14 mouse cellular contexts compared by ENCODE assay signal in the genomic region with DNA sequence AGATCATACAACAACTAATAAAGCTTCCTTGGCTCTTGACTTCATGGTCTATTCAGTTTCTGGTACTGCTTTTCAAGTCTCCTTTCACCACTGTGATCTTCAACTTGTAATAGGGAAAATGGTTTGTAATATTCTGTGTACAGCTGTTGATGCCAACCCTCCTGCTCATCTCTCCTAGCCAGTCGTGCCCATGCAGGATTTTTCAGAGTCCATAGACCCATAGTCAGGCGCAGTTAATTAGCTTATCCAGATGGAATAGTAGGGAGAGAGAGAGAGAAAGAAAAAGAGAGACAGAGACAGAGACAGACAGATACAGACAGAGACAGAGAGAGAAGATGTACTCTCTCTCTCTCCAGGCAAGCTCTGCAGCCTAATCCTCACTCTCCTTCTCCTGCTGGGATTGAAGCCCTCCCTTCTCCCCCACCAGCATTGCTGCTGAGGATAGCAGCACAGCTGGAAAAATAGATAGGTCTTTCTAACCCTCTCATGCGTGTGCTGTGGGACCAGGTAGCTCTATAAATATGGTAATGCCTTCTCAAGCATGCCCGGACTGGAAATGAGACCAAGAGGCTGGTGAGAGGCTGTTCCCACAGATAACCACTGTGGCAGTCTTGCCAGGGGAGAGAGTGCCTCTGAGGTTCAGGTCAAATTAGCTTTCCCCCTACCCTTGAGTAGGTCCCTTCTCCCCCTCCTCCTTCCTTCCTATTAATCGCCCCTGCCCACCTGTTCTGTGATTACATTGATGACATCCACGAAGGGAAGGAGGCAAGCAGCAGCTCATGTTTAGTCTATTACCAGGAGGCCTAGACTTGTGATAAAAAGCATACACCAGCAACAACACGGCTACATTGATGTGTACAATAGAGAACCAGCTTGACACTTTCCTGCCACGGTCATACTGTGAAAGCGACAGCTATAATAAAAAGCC.
DNase-seq lines count a peak whose midpoint lies in the region; ATAC-seq and TF ChIP-seq lines count a peak whose summit lies in the region.
"Had no signal": no experiment of that assay in that cellular context is flagged by ENCODE, and none has a peak within 500 bp of the region (broad histone marks: within the 10 kb centered on the region; RNA-seq: fewer than 3 reads in every experiment).

No protein-coding gene starts in this region.

- no peak overlapping the region for H3K4me3 ChIP-seq in kidney, embryonic 16.5 days (ENCODE audit: low read length)
- H3K4me3 ChIP-seq in forebrain, embryonic 16.5 days (replicated peaks; ENCODE audit: low read length): no peak overlapping the region
- H3K4me3 ChIP-seq in hindbrain, postnatal 0 days (ENCODE audit: low read length): no peak overlapping the region
- no peak overlapping the region for H3K4me3 ChIP-seq in neural tube, embryonic 13.5 days
- no peak overlapping the region for H3K4me3 ChIP-seq in left cerebral cortex, adult 2 months
- H3K4me3 ChIP-seq: erythroblast, embryonic 14.5 days had no signal

- no peak overlapping the region for H3K9ac ChIP-seq in kidney, embryonic 16.5 days (replicated peaks; ENCODE audit: low read length)
- no peak overlapping the region for H3K9ac ChIP-seq in forebrain, embryonic 16.5 days (replicated peaks; ENCODE audit: low read depth, low read length)
- no peak overlapping the region for H3K9ac ChIP-seq in hindbrain, postnatal 0 days (replicated peaks; ENCODE audit: low read length)
- no peak overlapping the region for H3K9ac ChIP-seq in neural tube, embryonic 13.5 days

- no peaks in the 10 kb centered on the region for H3K36me3 ChIP-seq in kidney, embryonic 16.5 days (ENCODE audit: insufficient read depth, low read length)
- H3K36me3 ChIP-seq in forebrain, embryonic 16.5 days (ENCODE audit: control insufficient read depth, insufficient read depth): no peaks in the 10 kb centered on the region
- H3K36me3 ChIP-seq in hindbrain, postnatal 0 days (ENCODE audit: insufficient read depth, low read length): no peaks in the 10 kb centered on the region
- no peaks in the 10 kb centered on the region for H3K36me3 ChIP-seq in neural tube, embryonic 13.5 days

- no peaks in the 10 kb centered on the region for H3K9me3 ChIP-seq in kidney, embryonic 16.5 days (ENCODE audit: low read length)
- H3K9me3 ChIP-seq in forebrain, embryonic 16.5 days (ENCODE audit: control insufficient read depth, low read length): no peaks in the 10 kb centered on the region
- no peaks in the 10 kb centered on the region for H3K9me3 ChIP-seq in hindbrain, postnatal 0 days (ENCODE audit: low read length)
- no peaks in the 10 kb centered on the region for H3K9me3 ChIP-seq in neural tube, embryonic 13.5 days

- no peaks in the 10 kb centered on the region for H3K4me1 ChIP-seq in kidney, embryonic 16.5 days (ENCODE audit: insufficient read depth, low read length)
- H3K4me1 ChIP-seq in forebrain, embryonic 16.5 days (replicated peaks; ENCODE audit: control insufficient read depth, insufficient read depth, low read length): no peaks in the 10 kb centered on the region; the same call in 1 of the 2 replicates
- H3K4me1 ChIP-seq in hindbrain, postnatal 0 days (ENCODE audit: insufficient read depth, low read length): no peaks in the 10 kb centered on the region
- peaks cover 10% of the 10 kb centered on the region; the same call in 1 of the 2 replicates for H3K4me1 ChIP-seq in neural tube, embryonic 13.5 days (replicated peaks)

- DNase-seq in kidney, adult 9 months: no peak
- DNase-seq in hindbrain, postnatal 0 days (ENCODE audit: low spot score): peak; percentile 3
- DNase-seq in thymus, postnatal 36 days: no peak
- no peak for DNase-seq in left cerebral cortex, adult 2 months (ENCODE audit: extremely low spot score in 1 of 2, low spot score in 2 of 2)
- no peak for DNase-seq in cerebellum, postnatal 10 days
- DNase-seq: cerebellum, postnatal 36 days; kidney, adult 11 months; liver; lung, adult 18-20 months; right cerebral cortex, postnatal 4 days had no signal

- H3K27ac ChIP-seq in kidney, embryonic 16.5 days (ENCODE audit: low read length): no peak overlapping the region
- H3K27ac ChIP-seq in forebrain, embryonic 16.5 days (ENCODE audit: low read length): no peak overlapping the region
- H3K27ac ChIP-seq in hindbrain, postnatal 0 days: no peak overlapping the region
- peak overlapping the region; percentile 52 for H3K27ac ChIP-seq in neural tube, embryonic 13.5 days (replicated peaks)
- H3K27ac ChIP-seq in left cerebral cortex, adult 2 months: no peak overlapping the region

- H3K4me2 ChIP-seq in kidney, embryonic 16.5 days (replicated peaks; ENCODE audit: low read depth, low read length): no peak overlapping the region
- H3K4me2 ChIP-seq in forebrain, embryonic 16.5 days (ENCODE audit: low read length): no peak overlapping the region
- no peak overlapping the region for H3K4me2 ChIP-seq in hindbrain, postnatal 0 days (ENCODE audit: low read depth, low read length)
- no peak overlapping the region for H3K4me2 ChIP-seq in neural tube, embryonic 13.5 days

- 0 out of 2 replicates have a peak, but pooled peaks have one; percentile 4 for ATAC-seq in kidney, embryonic 16.5 days (ENCODE audit: low FRiP score, low TSS enrichment)
- peak; percentile 38; the same call in 1 of the 2 replicates for ATAC-seq in forebrain, embryonic 16.5 days
- ATAC-seq in hindbrain, postnatal 0 days: peak; percentile 77; the same call in 1 of the 2 replicates
- peak; percentile 87 for ATAC-seq in neural tube, embryonic 13.5 days (ENCODE audit: low read depth)

- 54% methylated on average over 8 of the region's 9 CpGs for WGBS in kidney, embryonic 16.5 days
- WGBS in forebrain, embryonic 16.5 days: 37% methylated on average over 9 of the region's 9 CpGs
- WGBS in hindbrain, postnatal 0 days: 32% methylated on average over 9 of the region's 9 CpGs
- 46% methylated on average over 9 of the region's 9 CpGs for WGBS in neural tube, embryonic 13.5 days

- H3K27me3 ChIP-seq in kidney, embryonic 16.5 days (ENCODE audit: insufficient read depth, low read length): no peaks in the 10 kb centered on the region
- H3K27me3 ChIP-seq in forebrain, embryonic 16.5 days (replicated peaks; ENCODE audit: control insufficient read depth, insufficient read depth, low read length): no peaks in the 10 kb centered on the region
- no peaks in the 10 kb centered on the region for H3K27me3 ChIP-seq in hindbrain, postnatal 0 days (ENCODE audit: insufficient read depth, low read length)
- H3K27me3 ChIP-seq in neural tube, embryonic 13.5 days: no peaks in the 10 kb centered on the region

- no peak for TF ChIP-seq CTCF in hindbrain, postnatal 0 days (IDR thresholded peaks at IDR 0.05; ENCODE audit: low read depth)
- TF ChIP-seq CTCF in left cerebral cortex, adult 2 months (IDR thresholded peaks at IDR 0.05): no peak

- intact Hi-C loops in left cerebral cortex, adult 2 months (cut with DNase I): no loop called here

Comparison
In these comparisons a context has a peak if more than half of its experiments do, and no peak if none do; other contexts are left out.
1. ATAC-seq: peak in every context shown above with its lines; median percentile 87 in neural tube, embryonic 13.5 days; 77 in hindbrain, postnatal 0 days; 38 in forebrain, embryonic 16.5 days; 4 in kidney, embryonic 16.5 days.